Mouse (Mus musculus) retina, postnatal 1 day (tissue): ENCODE data around the gene Grk3.

Experiments
- DNase-seq: peaks from one replicate; pipeline ENCODE4 v3.0.0-alpha.2; 2012

The Grk3 gene

GRCm38 (mm10) chr5:113008496-113008895 lies 7.1 kb downstream of the Grk3 start:
- DNase-seq = no peak

GRCm38 (mm10) chr5:113006997-113007396 lies 8.6 kb downstream of the Grk3 start:
- DNase-seq = no peak

- no peak for DNase-seq
Measured at GRCm38 (mm10) chr5:113005941-113006391, 9.6 kb downstream of the Grk3 start.

GRCm38 (mm10) chr5:113002821-113003380 lies 12.7 kb downstream of the Grk3 start:
- DNase-seq = peak; percentile 63

- no peak for DNase-seq
Measured at GRCm38 (mm10) chr5:112999227-112999626, 16.4 kb downstream of the Grk3 start.

- DNase-seq = no peak
Measured at GRCm38 (mm10) chr5:112997516-112998186, 17.9 kb downstream of the Grk3 start.

- DNase-seq = no peak
Measured at GRCm38 (mm10) chr5:112991245-112991644, 24.3 kb downstream of the Grk3 start.

GRCm38 (mm10) chr5:112981931-112982330 lies 33.7 kb downstream of the Grk3 start:
- no peak for DNase-seq

- DNase-seq = no peak
Measured at GRCm38 (mm10) chr5:112979710-112980109, 35.9 kb downstream of the Grk3 start.

GRCm38 (mm10) chr5:112979195-112979594 lies 36.4 kb downstream of the Grk3 start:
- no peak for DNase-seq

- no peak for DNase-seq
Measured at GRCm38 (mm10) chr5:112977089-112977488, 38.5 kb downstream of the Grk3 start.

GRCm38 (mm10) chr5:112973596-112973995 lies 42.0 kb downstream of the Grk3 start:
- DNase-seq = no peak

GRCm38 (mm10) chr5:112972297-112972696 lies 43.3 kb downstream of the Grk3 start:
- no peak for DNase-seq

GRCm38 (mm10) chr5:112963495-112963894 lies 52.1 kb downstream of the Grk3 start:
- DNase-seq = no peak

GRCm38 (mm10) chr5:112962166-112962565 lies 53.4 kb downstream of the Grk3 start:
- DNase-seq = no peak

- no peak for DNase-seq
Measured at GRCm38 (mm10) chr5:112960911-112961310, 54.7 kb downstream of the Grk3 start.

- DNase-seq = peak; percentile 27
Measured at GRCm38 (mm10) chr5:112958293-112958692, 57.3 kb downstream of the Grk3 start.

- no peak for DNase-seq
Measured at GRCm38 (mm10) chr5:112956841-112957240, 58.8 kb downstream of the Grk3 start.

GRCm38 (mm10) chr5:112956368-112956767 lies 59.2 kb downstream of the Grk3 start:
- no peak for DNase-seq

GRCm38 (mm10) chr5:112950847-112951246 lies 64.7 kb downstream of the Grk3 start:
- no peak for DNase-seq

- no peak for DNase-seq
Measured at GRCm38 (mm10) chr5:112945925-112946324, 69.7 kb downstream of the Grk3 start.

GRCm38 (mm10) chr5:112942244-112942643 lies 73.3 kb downstream of the Grk3 start:
- DNase-seq = no peak

GRCm38 (mm10) chr5:112941001-112941400 lies 74.6 kb downstream of the Grk3 start:
- no peak for DNase-seq

- no peak for DNase-seq
Measured at GRCm38 (mm10) chr5:112936632-112937031, 79.0 kb downstream of the Grk3 start.

GRCm38 (mm10) chr5:112935436-112935835 lies 80.2 kb downstream of the Grk3 start:
- DNase-seq = no peak
